Mouse (Mus musculus): Measurements from ENCODE around the gene Wdr95. TPM values are rescaled to one million over a fixed set of nuclear protein-coding genes. Genes with fewer than 3 reads are reported as not detected.

Wdr95 gene
- polyA plus RNA-seq (2017; shearing (Covaris generic)): 0.18 TPM

GRCm38 (mm10) chr5:149527999-149528729 lies at the start of gene Wdr95:
Wdr95 (plus strand) TSS chr5:149528679.

GRCm38 (mm10) chr5:149636075-149636920 lies 107.8 kb downstream of the Wdr95 start, which contains the start of gene Hsph1:
Hsph1 (minus strand) TSS chr5:149636376.

Other genes starting within 250 kb of the Wdr95 start
- gene Medag, start 116.9 kb upstream of the Wdr95 start, polyA plus RNA-seq (2017; shearing (Covaris generic)): 2.9 TPM
- not detected for gene Tex26, start 89.0 kb upstream of the Wdr95 start, polyA plus RNA-seq (2017; shearing (Covaris generic))
- 138 TPM for gene Hsph1, start 107.7 kb downstream of the Wdr95 start, polyA plus RNA-seq (2017; shearing (Covaris generic))
- 2.7 TPM for gene B3glct, start 149.6 kb downstream of the Wdr95 start, polyA plus RNA-seq (2017; shearing (Covaris generic))

All from activated CD4-positive, CD25-positive, alpha-beta regulatory T cell, adult 9 weeks (primary cell).